Mouse (Mus musculus): Measurements from ENCODE around the gene Hrh1. TPM values are rescaled to one million over a fixed set of nuclear protein-coding genes. Genes with fewer than 3 reads are reported as not detected.

Hrh1 gene
- total and polyA plus RNA-seq, 3 experiments = not detected

- H3K4me3 ChIP-seq (replicated peaks in 1 of 3; ENCODE audit: low read depth in 2 of 3, low read length in 2 of 3, poor library complexity in 1 of 3) = no peak overlapping the region
- peaks cover 86% of the 10 kb centered on the region for H3K27me3 ChIP-seq (replicated peaks)
- no peak overlapping the region for H3K27ac ChIP-seq (ENCODE audit: insufficient read depth, low read depth)
- H3K9ac ChIP-seq (ENCODE audit: insufficient read depth, low read depth) = no peak overlapping the region
- no peak overlapping the region for H3K4me2 ChIP-seq (ENCODE audit: insufficient read depth, low read depth, poor library complexity, severe bottlenecking)
- in situ Hi-C loops (cut with MboI; ENCODE audit: low pct_ligation_motif_present, low pct_unique_long_range_greater_than_20kb, low sequenced_read_pairs) = no loop called here
- 0 out of 4 replicates have a peak, but pooled peaks cover 0 to 2% of the 10 kb centered on the region in 2 experiments for H3K4me1 ChIP-seq (ENCODE audit: control insufficient read depth in 1 of 2, insufficient read depth in 2 of 2)
- TF ChIP-seq ZC3H11A (IDR thresholded peaks at IDR 0.05; ENCODE audit: low read depth, low read length) = no peak
- TF ChIP-seq JUN (IDR thresholded peaks at IDR 0.05; ENCODE audit: insufficient read depth, low read depth, low read length) = no peak
- TF ChIP-seq SMC3 (IDR thresholded peaks at IDR 0.05; ENCODE audit: low read depth, low read length) = no peak
- TF ChIP-seq MEF2A (IDR thresholded peaks at IDR 0.05; ENCODE audit: borderline replicate concordance, low read depth, low read length) = no peak
- TF ChIP-seq USF2 (conservative IDR thresholded peaks at IDR 0.05; ENCODE audit: low read depth, low read length) = no peak
- TF ChIP-seq MYC (IDR thresholded peaks at IDR 0.05; ENCODE audit: low read depth, low read length) = no peak
- TF ChIP-seq NELFE (IDR thresholded peaks at IDR 0.05; ENCODE audit: low read depth, low read length) = no peak
- dilution Hi-C loops (cut with MboI; ENCODE audit: extremely low pct_ligation_motif_present, extremely low pct_unique_long_range_greater_than_20kb, low sequenced_read_pairs) = no loop called here
- no peaks in the 10 kb centered on the region for H3K36me3 ChIP-seq (replicated peaks in 1 of 2; ENCODE audit: control insufficient read depth in 1 of 2, insufficient read depth in 1 of 2, low read length in 1 of 2)
- H3K79me2 ChIP-seq (replicated peaks; ENCODE audit: control insufficient read depth, extremely low read depth, insufficient read depth, poor library complexity, severe bottlenecking) = no peaks in the 10 kb centered on the region
- no peak for DNase-seq (ENCODE audit: extremely low read depth)
- no peaks in the 10 kb centered on the region for H3K9me3 ChIP-seq (replicated peaks; ENCODE audit: low read length)
Measured at GRCm38 (mm10) chr6:114414510-114414909, 16.8 kb downstream of the Hrh1 start.

DNA sequence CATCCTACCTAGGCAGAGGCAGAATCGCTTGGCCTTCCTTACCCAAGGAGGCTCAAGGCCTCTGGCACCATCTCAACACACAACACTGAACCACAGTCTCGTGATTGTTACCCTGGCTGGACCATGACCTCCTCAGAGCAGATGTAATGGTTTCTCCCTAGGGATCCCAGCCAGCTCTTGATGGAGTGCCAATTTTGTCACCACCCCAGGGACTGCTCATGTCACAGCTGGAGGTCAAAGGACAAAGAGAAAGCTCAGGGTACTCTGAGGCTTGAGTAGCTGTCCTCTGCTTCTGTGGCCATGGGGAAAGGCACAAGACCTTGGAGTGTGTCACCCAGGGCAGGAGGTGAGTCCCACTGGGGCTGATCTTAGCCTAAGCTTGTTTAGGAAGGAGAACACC, 20.3 kb downstream of the Hrh1 start:
- Histone ChIP-seq H3K4me1 (ENCODE audit: control insufficient read depth in 1 of 2, insufficient read depth in 2 of 2) (no peaks in the 10 kb centered on the region), H3K27me3 (replicated peaks) (peaks cover 91% of the 10 kb centered on the region), H3K9ac (ENCODE audit: insufficient read depth, low read depth) (no peak overlapping the region), H3K4me2 (ENCODE audit: insufficient read depth, low read depth, poor library complexity, severe bottlenecking) (no peak overlapping the region), H3K27ac (ENCODE audit: insufficient read depth, low read depth) (no peak overlapping the region), H3K4me3 (replicated peaks in 1 of 3; ENCODE audit: low read depth in 2 of 3, low read length in 2 of 3, poor library complexity in 1 of 3) (no peak overlapping the region), H3K36me3 (replicated peaks in 1 of 2; ENCODE audit: control insufficient read depth in 1 of 2, insufficient read depth in 1 of 2, low read length in 1 of 2) (no peaks in the 10 kb centered on the region), H3K9me3 (replicated peaks; ENCODE audit: low read length) (no peaks in the 10 kb centered on the region), H3K79me2 (replicated peaks; ENCODE audit: control insufficient read depth, extremely low read depth, insufficient read depth, poor library complexity, severe bottlenecking) (no peaks in the 10 kb centered on the region)
- dilution Hi-C loops (cut with MboI; ENCODE audit: extremely low pct_ligation_motif_present, extremely low pct_unique_long_range_greater_than_20kb, low sequenced_read_pairs) (no loop called here), in situ Hi-C loops (cut with MboI; ENCODE audit: low pct_ligation_motif_present, low pct_unique_long_range_greater_than_20kb, low sequenced_read_pairs) (no loop called here)
- no peak for DNase-seq (ENCODE audit: extremely low read depth)
- TF ChIP-seq PAX5 (IDR thresholded peaks at IDR 0.05; ENCODE audit: low read length) (no peak), MAFK (IDR thresholded peaks at IDR 0.05; ENCODE audit: insufficient replicate concordance, low read length) (no peak), CHD2 (IDR thresholded peaks at IDR 0.05; ENCODE audit: low read length) (no peak), POLR2A (IDR thresholded peaks at IDR 0.05; ENCODE audit: low read depth, low read length) (no peak), NELFE (IDR thresholded peaks at IDR 0.05; ENCODE audit: low read depth, low read length) (no peak), USF2 (conservative IDR thresholded peaks at IDR 0.05; ENCODE audit: low read depth, low read length) (no peak)

DNA sequence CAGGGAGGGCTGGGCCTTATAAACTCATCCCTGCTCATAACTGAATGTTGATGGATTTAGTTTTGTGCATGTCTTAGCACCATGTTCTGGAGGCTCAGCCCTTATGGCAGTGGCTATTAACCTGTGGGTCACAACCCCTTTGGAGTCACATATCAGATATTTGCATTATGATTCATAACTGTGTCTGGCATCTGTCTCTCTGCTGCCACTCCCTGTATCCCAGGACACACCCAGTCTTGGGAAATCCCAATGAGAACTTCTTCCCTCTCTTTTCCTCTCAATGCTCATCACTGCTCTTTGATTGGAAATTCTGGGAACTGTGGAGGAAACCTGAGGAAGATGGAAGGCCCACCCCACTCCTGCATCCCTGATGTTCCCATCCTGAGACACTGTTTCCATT, 23.3 kb downstream of the Hrh1 start:
- dilution Hi-C loops (cut with MboI; ENCODE audit: extremely low pct_ligation_motif_present, extremely low pct_unique_long_range_greater_than_20kb, low sequenced_read_pairs) = no loop called here
- no peaks in the 10 kb centered on the region for H3K9me3 ChIP-seq (replicated peaks; ENCODE audit: low read length)
- H3K27me3 ChIP-seq (replicated peaks) = peaks cover 92% of the 10 kb centered on the region
- H3K4me2 ChIP-seq (ENCODE audit: insufficient read depth, low read depth, poor library complexity, severe bottlenecking) = no peak overlapping the region
- H3K9ac ChIP-seq (ENCODE audit: insufficient read depth, low read depth) = no peak overlapping the region
- no peak overlapping the region for H3K4me3 ChIP-seq (replicated peaks in 1 of 3; ENCODE audit: low read depth in 2 of 3, low read length in 2 of 3, poor library complexity in 1 of 3)
- H3K27ac ChIP-seq (ENCODE audit: insufficient read depth, low read depth) = no peak overlapping the region
- H3K79me2 ChIP-seq (replicated peaks; ENCODE audit: control insufficient read depth, extremely low read depth, insufficient read depth, poor library complexity, severe bottlenecking) = no peaks in the 10 kb centered on the region
- DNase-seq (ENCODE audit: extremely low read depth) = no peak
- no peaks in the 10 kb centered on the region for H3K36me3 ChIP-seq (replicated peaks in 1 of 2; ENCODE audit: control insufficient read depth in 1 of 2, insufficient read depth in 1 of 2, low read length in 1 of 2)
- in situ Hi-C loops (cut with MboI; ENCODE audit: low pct_ligation_motif_present, low pct_unique_long_range_greater_than_20kb, low sequenced_read_pairs) = no loop called here
- no peaks in the 10 kb centered on the region for H3K4me1 ChIP-seq (ENCODE audit: control insufficient read depth in 1 of 2, insufficient read depth in 2 of 2)
- TF ChIP-seq EP300 (IDR thresholded peaks at IDR 0.05; ENCODE audit: low read length) (no peak), MAZ (IDR thresholded peaks at IDR 0.05; ENCODE audit: low read depth, low read length) (no peak), CTCF (conservative IDR thresholded peaks at IDR 0.05 in 1 of 2, IDR thresholded peaks at IDR 0.05 in 1 of 2; ENCODE audit: low read depth in 2 of 2, low read length in 2 of 2) (no peak), TCF12 (IDR thresholded peaks at IDR 0.05; ENCODE audit: low read depth, low read length) (no peak), MAFK (IDR thresholded peaks at IDR 0.05; ENCODE audit: insufficient replicate concordance, low read length) (no peak), CHD1 (IDR thresholded peaks at IDR 0.05; ENCODE audit: low read depth, low read length) (no peak), E2F4 (IDR thresholded peaks at IDR 0.05; ENCODE audit: insufficient replicate concordance, low read depth, low read length) (no peak), TBP (conservative IDR thresholded peaks at IDR 0.05; ENCODE audit: low read depth, low read length) (no peak), GABPA (IDR thresholded peaks at IDR 0.05; ENCODE audit: insufficient replicate concordance, low read depth, low read length) (no peak), CHD2 (IDR thresholded peaks at IDR 0.05; ENCODE audit: low read length) (no peak), HCFC1 (IDR thresholded peaks at IDR 0.05; ENCODE audit: low read depth, low read length) (no peak), USF1 (IDR thresholded peaks at IDR 0.05; ENCODE audit: low read depth, low read length) (no peak), PAX5 (IDR thresholded peaks at IDR 0.05; ENCODE audit: low read length) (no peak), ZMIZ1 (IDR thresholded peaks at IDR 0.05; ENCODE audit: low read depth, low read length) (no peak), ETS1 (conservative IDR thresholded peaks at IDR 0.05; ENCODE audit: low read depth, low read length) (no peak), MXI1 (IDR thresholded peaks at IDR 0.05; ENCODE audit: low read depth, low read length) (no peak), POLR2A (IDR thresholded peaks at IDR 0.05; ENCODE audit: low read depth, low read length) (no peak), NRF1 (IDR thresholded peaks at IDR 0.05; ENCODE audit: low read depth, low read length) (no peak), SIN3A (IDR thresholded peaks at IDR 0.05; ENCODE audit: low read length) (no peak)
